Mouse (Mus musculus) embryonic fibroblast, embryonic 13.5 days (primary cell): ENCODE measurements around the gene Tnrc18. TPM values are rescaled to one million over a fixed set of nuclear protein-coding genes. Genes with fewer than 3 reads are reported as not detected.
A peak's percentile ranks its signal among the peaks of the same experiment; 100 is the strongest.

Source experiments
- H3K27ac ChIP-seq: 2 replicates; pipeline ENCODE4 v1.5.1; 2012; ENCODE audit warnings: low read length, control low read depth, inconsistent platforms; ENCODE audit not compliant: insufficient read depth
- H3K4me1 ChIP-seq: 2 replicates; pipeline ENCODE4 v1.6.1; 2011; ENCODE audit warnings: low read length; ENCODE audit not compliant: control insufficient read depth, insufficient read depth
- H3K4me3 ChIP-seq: 2 replicates; pipeline ENCODE4 v1.5.1; 2011; ENCODE audit warnings: mild to moderate bottlenecking, control low read depth, low read length; ENCODE audit not compliant: insufficient read depth
- CTCF ChIP-seq: IDR thresholded peaks from 2 replicates; pipeline ENCODE4 v1.5.1; 2011; ENCODE audit warnings: mild to moderate bottlenecking, control low read depth, low read length, moderate library complexity, borderline replicate concordance; ENCODE audit not compliant: insufficient read depth
- POLR2A ChIP-seq: IDR thresholded peaks from 2 replicates; pipeline ENCODE4 v1.6.1; 2011; ENCODE audit warnings: low read depth, mild to moderate bottlenecking, control low read depth, low read length, moderate library complexity
- polyA plus RNA-seq: library from polyadenylated mRNA; stranded (reverse); fragments of >200 nt; gene quantifications from 2 replicates; pipeline ENCODE4 v1.2.4, GENCODE M21; 2011; ENCODE audit warnings: low read depth; ENCODE audit not compliant: missing spikeins, insufficient read length

Gene Tnrc18
- polyA plus RNA-seq, 1 experiment: 98.0 TPM

GRCm38 (mm10) chr5:142823096-142824062 is 5.9 kb upstream of the Tnrc18 start:
- H3K27ac ChIP-seq: peak overlapping the region; percentile 99
- 0 out of 2 replicates have a peak, but pooled peaks cover 3% of the 10 kb centered on the region for H3K4me1 ChIP-seq
- peak overlapping the region; percentile 47 for H3K4me3 ChIP-seq
- TF ChIP-seq POLR2A: peak; percentile 90
- TF ChIP-seq CTCF: no peak

- Histone ChIP-seq H3K4me3 (peak overlapping the region; percentile 68), H3K27ac (peak overlapping the region; percentile 100), H3K4me1 (0 out of 2 replicates have a peak, but pooled peaks cover 3% of the 10 kb centered on the region)
- TF ChIP-seq POLR2A (peak; percentile 64), CTCF (no peak)
Observed at GRCm38 (mm10) chr5:142822286-142823095, 5.0 kb upstream of the Tnrc18 start.

GRCm38 (mm10) chr5:142821974-142822285 is 4.5 kb upstream of the Tnrc18 start:
- TF ChIP-seq POLR2A: no peak
- TF ChIP-seq CTCF: no peak
- H3K4me1 ChIP-seq: 0 out of 2 replicates have a peak, but pooled peaks cover 3% of the 10 kb centered on the region
- peak overlapping the region; percentile 100 for H3K27ac ChIP-seq
- H3K4me3 ChIP-seq: peak overlapping the region; percentile 68

- 0 out of 2 replicates have a peak, but pooled peaks cover 3% of the 10 kb centered on the region for H3K4me1 ChIP-seq
- TF ChIP-seq CTCF (no peak), POLR2A (peak; percentile 82)
- H3K27ac ChIP-seq: peak overlapping the region; percentile 100
- peak overlapping the region; percentile 68 for H3K4me3 ChIP-seq
Observed at GRCm38 (mm10) chr5:142821266-142821973, 4.0 kb upstream of the Tnrc18 start.

GRCm38 (mm10) chr5:142820276-142821265 is 3.1 kb upstream of the Tnrc18 start:
- 0 out of 2 replicates have a peak, but pooled peaks cover 3% of the 10 kb centered on the region for H3K4me1 ChIP-seq
- peak overlapping the region; percentile 100 for H3K27ac ChIP-seq
- TF ChIP-seq CTCF: no peak
- peak; percentile 80 for TF ChIP-seq POLR2A
- H3K4me3 ChIP-seq: peak overlapping the region; percentile 68

- H3K27ac ChIP-seq: peak overlapping the region; percentile 100
- H3K4me3 ChIP-seq: peak overlapping the region; percentile 68
- no peaks in the 10 kb centered on the region for H3K4me1 ChIP-seq
- peak; percentile 68 for TF ChIP-seq POLR2A
- no peak for TF ChIP-seq CTCF
Observed at GRCm38 (mm10) chr5:142819385-142820275, 2.2 kb upstream of the Tnrc18 start.

- Histone ChIP-seq H3K27ac (peak overlapping the region; percentile 100), H3K4me1 (no peaks in the 10 kb centered on the region), H3K4me3 (peak overlapping the region; percentile 81)
- TF ChIP-seq CTCF (no peak), POLR2A (peak; percentile 63)
Observed at GRCm38 (mm10) chr5:142818435-142819360, 1.2 kb upstream of the Tnrc18 start.
